Mouse (Mus musculus): ENCODE measurements at regions not wholly inside any gene's neighbourhood (a gene's known extent, or its start where the extent isn't known, plus 50 kb on each side); places are given as distances from the start of the nearest gene placed in this dataset.

GRCm38 (mm10) chr14:28801681-28802080, 216.3 kb upstream of the Lrtm1 start:
- Histone ChIP-seq H3K27me3 (replicated peaks; ENCODE audit: control insufficient read depth, insufficient read depth, low read length) (no peaks in the 10 kb centered on the region), H3K9me3 (ENCODE audit: control insufficient read depth, low read length) (no peaks in the 10 kb centered on the region), H3K4me3 (ENCODE audit: low read length) (no peak overlapping the region), H3K36me3 (ENCODE audit: control insufficient read depth, insufficient read depth, low read length) (no peaks in the 10 kb centered on the region), H3K9ac (ENCODE audit: low read depth, low read length) (no peak overlapping the region), H3K4me1 (ENCODE audit: control insufficient read depth, insufficient read depth, low read length) (no peaks in the 10 kb centered on the region), H3K27ac (ENCODE audit: low read length) (no peak overlapping the region), H3K4me2 (ENCODE audit: low read depth, low read length) (no peak overlapping the region)
- WGBS, result 59% methylated on average over 4 of the region's 4 CpGs
- no peak for ATAC-seq

GRCm38 (mm10) chr14:28802126-28802525, 215.9 kb upstream of the Lrtm1 start:
- Histone ChIP-seq H3K27me3 (replicated peaks; ENCODE audit: control insufficient read depth, insufficient read depth, low read length) (no peaks in the 10 kb centered on the region), H3K9me3 (ENCODE audit: control insufficient read depth, low read length) (no peaks in the 10 kb centered on the region), H3K27ac (ENCODE audit: low read length) (no peak overlapping the region), H3K4me3 (ENCODE audit: low read length) (no peak overlapping the region), H3K9ac (ENCODE audit: low read depth, low read length) (no peak overlapping the region), H3K36me3 (ENCODE audit: control insufficient read depth, insufficient read depth, low read length) (no peaks in the 10 kb centered on the region), H3K4me1 (ENCODE audit: control insufficient read depth, insufficient read depth, low read length) (no peaks in the 10 kb centered on the region), H3K4me2 (ENCODE audit: low read depth, low read length) (no peak overlapping the region)
- 74% methylated on average over 5 of the region's 5 CpGs for WGBS
- ATAC-seq, result no peak

DNA sequence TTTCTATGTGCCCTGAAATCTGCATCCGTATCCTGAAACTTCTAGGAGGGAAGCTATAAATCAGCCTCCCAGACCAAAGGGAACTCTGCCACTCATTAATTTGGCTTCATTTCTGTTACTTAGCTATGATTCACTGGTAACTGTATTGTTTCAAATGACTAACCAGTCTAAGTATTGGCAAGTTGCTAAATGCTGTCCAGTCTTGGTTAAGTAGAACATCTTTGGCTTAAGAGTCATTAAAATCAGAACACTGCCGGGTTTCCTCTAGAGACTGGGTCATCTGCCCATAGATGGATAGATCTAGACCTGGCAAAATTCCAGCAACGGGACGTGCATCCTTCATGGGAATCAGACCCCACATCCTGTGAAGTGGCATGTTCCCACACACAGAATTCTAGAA, 209.9 kb upstream of the Lrtm1 start:
- no peak for ATAC-seq
- Histone ChIP-seq H3K4me3 (ENCODE audit: low read length) (no peak overlapping the region), H3K27ac (ENCODE audit: low read length) (no peak overlapping the region), H3K4me1 (ENCODE audit: control insufficient read depth, insufficient read depth, low read length) (no peaks in the 10 kb centered on the region), H3K9me3 (ENCODE audit: control insufficient read depth, low read length) (no peaks in the 10 kb centered on the region), H3K9ac (ENCODE audit: low read depth, low read length) (no peak overlapping the region), H3K36me3 (ENCODE audit: control insufficient read depth, insufficient read depth, low read length) (no peaks in the 10 kb centered on the region), H3K4me2 (ENCODE audit: low read depth, low read length) (no peak overlapping the region), H3K27me3 (replicated peaks; ENCODE audit: control insufficient read depth, insufficient read depth, low read length) (no peaks in the 10 kb centered on the region)
- WGBS, result 68% methylated on average over 4 of the region's 4 CpGs

DNA sequence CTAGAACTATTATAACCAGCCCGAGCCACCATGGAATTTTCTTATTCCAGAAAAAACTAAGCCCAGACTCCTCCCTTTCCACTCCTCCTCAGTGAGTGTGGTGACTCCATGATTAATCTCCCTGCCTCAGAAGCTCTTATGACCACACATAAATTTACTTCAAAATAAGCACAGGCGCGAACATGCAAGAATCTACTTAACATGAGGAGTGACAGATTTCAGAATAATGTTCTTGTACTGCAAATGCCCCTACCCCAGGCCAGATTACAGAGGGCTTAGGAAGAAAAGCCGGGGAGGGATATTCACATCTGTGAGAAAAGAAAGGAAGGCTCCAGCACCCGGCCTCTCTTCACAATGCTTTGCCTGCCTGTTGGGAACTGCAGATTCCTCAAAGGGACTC, 208.7 kb upstream of the Lrtm1 start:
- no peak for ATAC-seq
- no peaks in the 10 kb centered on the region for H3K4me1 ChIP-seq (ENCODE audit: control insufficient read depth, insufficient read depth, low read length)
- H3K9ac ChIP-seq (ENCODE audit: low read depth, low read length), result no peak overlapping the region
- no peak overlapping the region for H3K4me3 ChIP-seq (ENCODE audit: low read length)
- no peaks in the 10 kb centered on the region for H3K36me3 ChIP-seq (ENCODE audit: control insufficient read depth, insufficient read depth, low read length)
- H3K4me2 ChIP-seq (ENCODE audit: low read depth, low read length), result no peak overlapping the region
- H3K27me3 ChIP-seq (replicated peaks; ENCODE audit: control insufficient read depth, insufficient read depth, low read length), result no peaks in the 10 kb centered on the region
- no peak overlapping the region for H3K27ac ChIP-seq (ENCODE audit: low read length)
- WGBS, result 52% methylated on average over 5 of the region's 5 CpGs
- H3K9me3 ChIP-seq (ENCODE audit: control insufficient read depth, low read length), result no peaks in the 10 kb centered on the region

GRCm38 (mm10) chr14:28820970-28821369, 197.0 kb upstream of the Lrtm1 start:
- Histone ChIP-seq H3K9me3 (ENCODE audit: control insufficient read depth, low read length) (no peaks in the 10 kb centered on the region), H3K4me3 (ENCODE audit: low read length) (no peak overlapping the region), H3K4me1 (ENCODE audit: control insufficient read depth, insufficient read depth, low read length) (no peaks in the 10 kb centered on the region), H3K36me3 (ENCODE audit: control insufficient read depth, insufficient read depth, low read length) (no peaks in the 10 kb centered on the region), H3K9ac (ENCODE audit: low read depth, low read length) (no peak overlapping the region), H3K27me3 (replicated peaks; ENCODE audit: control insufficient read depth, insufficient read depth, low read length) (no peaks in the 10 kb centered on the region), H3K4me2 (ENCODE audit: low read depth, low read length) (no peak overlapping the region), H3K27ac (ENCODE audit: low read length) (no peak overlapping the region)
- ATAC-seq, result no peak
- WGBS, result 81% methylated on average over 5 of the region's 5 CpGs

DNA sequence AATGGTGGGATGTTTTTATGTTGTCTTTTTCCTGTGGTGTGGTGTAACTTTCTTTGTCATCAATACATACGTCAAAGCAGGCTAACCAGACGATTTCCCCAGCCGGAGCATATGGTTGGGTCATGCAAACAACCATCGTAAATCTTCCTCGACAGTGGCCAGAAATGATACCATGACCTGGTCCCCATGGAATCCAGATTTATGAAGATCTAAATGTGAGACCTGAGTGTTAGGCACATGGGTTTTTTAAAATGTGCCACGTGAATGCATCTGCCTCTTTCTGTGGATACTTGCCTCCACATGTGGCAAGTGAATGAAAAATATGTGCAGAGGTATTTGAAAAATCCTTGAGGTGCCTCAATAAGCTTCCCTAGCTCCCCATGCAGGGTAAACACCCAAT, 190.8 kb upstream of the Lrtm1 start:
- ATAC-seq, result no peak
- H3K27ac ChIP-seq (ENCODE audit: low read length), result no peak overlapping the region
- no peaks in the 10 kb centered on the region for H3K4me1 ChIP-seq (ENCODE audit: control insufficient read depth, insufficient read depth, low read length)
- no peaks in the 10 kb centered on the region for H3K9me3 ChIP-seq (ENCODE audit: control insufficient read depth, low read length)
- no peak overlapping the region for H3K4me3 ChIP-seq (ENCODE audit: low read length)
- no peak overlapping the region for H3K9ac ChIP-seq (ENCODE audit: low read depth, low read length)
- H3K4me2 ChIP-seq (ENCODE audit: low read depth, low read length), result no peak overlapping the region
- H3K27me3 ChIP-seq (replicated peaks; ENCODE audit: control insufficient read depth, insufficient read depth, low read length), result no peaks in the 10 kb centered on the region
- 32% methylated on average over 6 of the region's 6 CpGs for WGBS
- no peaks in the 10 kb centered on the region for H3K36me3 ChIP-seq (ENCODE audit: control insufficient read depth, insufficient read depth, low read length)

DNA sequence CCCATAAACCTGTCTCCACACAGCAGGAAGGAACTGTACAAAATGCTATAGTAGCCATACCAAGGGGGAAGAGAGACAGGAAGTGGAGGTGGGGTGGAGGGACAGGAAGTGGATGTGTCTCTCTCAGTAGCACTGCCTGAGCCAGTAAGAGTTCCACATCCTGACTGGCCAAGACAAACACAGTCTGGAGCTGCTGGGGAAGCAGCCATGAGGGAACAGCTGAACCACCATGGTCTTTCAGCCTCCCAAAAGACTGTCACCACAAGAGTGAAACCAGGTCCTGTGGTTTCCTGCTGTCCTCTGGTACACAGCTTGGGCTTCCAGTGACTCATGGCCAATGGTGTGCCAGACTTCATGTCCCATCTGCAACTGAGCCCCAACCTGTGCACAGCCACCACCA, 180.9 kb upstream of the Lrtm1 start:
- H3K36me3 ChIP-seq (ENCODE audit: control insufficient read depth, insufficient read depth, low read length), result no peaks in the 10 kb centered on the region
- no peak overlapping the region for H3K4me3 ChIP-seq (ENCODE audit: low read length)
- ATAC-seq, result no peak

GRCm38 (mm10) chr14:28848831-28849590, 169.0 kb upstream of the Lrtm1 start:
- H3K9me3 ChIP-seq (ENCODE audit: control insufficient read depth, low read length), result no peaks in the 10 kb centered on the region
- no peaks in the 10 kb centered on the region for H3K36me3 ChIP-seq (ENCODE audit: control insufficient read depth, insufficient read depth, low read length)
- H3K4me1 ChIP-seq (ENCODE audit: control insufficient read depth, insufficient read depth, low read length), result no peaks in the 10 kb centered on the region
- H3K27ac ChIP-seq (ENCODE audit: low read length), result no peak overlapping the region
- no peak for ATAC-seq
- H3K9ac ChIP-seq (ENCODE audit: low read depth, low read length), result no peak overlapping the region
- no peaks in the 10 kb centered on the region for H3K27me3 ChIP-seq (replicated peaks; ENCODE audit: control insufficient read depth, insufficient read depth, low read length)
- no peak overlapping the region for H3K4me2 ChIP-seq (ENCODE audit: low read depth, low read length)
- H3K4me3 ChIP-seq (ENCODE audit: low read length), result no peak overlapping the region
- 16% methylated on average over 2 of the region's 2 CpGs for WGBS

More for the DNA sequence above, 180.9 kb upstream of the Lrtm1 start:
- Histone ChIP-seq H3K9me3 (ENCODE audit: control insufficient read depth, low read length) (no peaks in the 10 kb centered on the region), H3K4me2 (ENCODE audit: low read depth, low read length) (no peak overlapping the region), H3K27ac (ENCODE audit: low read length) (no peak overlapping the region), H3K9ac (ENCODE audit: low read depth, low read length) (no peak overlapping the region), H3K27me3 (replicated peaks; ENCODE audit: control insufficient read depth, insufficient read depth, low read length) (no peaks in the 10 kb centered on the region), H3K4me1 (ENCODE audit: control insufficient read depth, insufficient read depth, low read length) (no peaks in the 10 kb centered on the region)

Measured in intestine, embryonic 16.5 days (tissue).